In the genomic region with DNA sequence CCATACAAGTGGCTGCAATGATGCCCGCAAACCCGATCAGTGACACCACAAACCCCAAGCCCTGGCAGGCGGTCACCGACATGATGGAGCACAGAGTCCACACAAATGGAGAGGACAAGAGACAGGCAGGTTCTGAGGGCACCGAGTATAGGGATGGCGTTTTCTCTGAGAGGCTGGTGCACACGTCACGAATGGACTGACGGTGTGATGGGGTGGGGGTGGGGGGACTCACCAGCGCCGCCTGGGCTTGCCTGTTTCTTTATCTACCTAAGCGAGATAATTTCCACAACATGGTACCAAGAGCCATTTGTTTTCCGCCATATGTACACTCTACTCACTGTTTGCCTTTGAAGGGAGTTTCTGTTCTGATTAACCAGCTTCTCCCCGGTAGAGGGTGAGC, we compare ENCODE assay signal across 19 mouse cellular contexts. TPM values are rescaled to one million over a fixed set of nuclear protein-coding genes. Genes with fewer than 3 reads are reported as not detected.
"Had no signal": no experiment of that assay in that cellular context is flagged by ENCODE, and none has a peak within 500 bp of the region (broad histone marks: within the 10 kb centered on the region; RNA-seq: fewer than 3 reads in every experiment).

A gene (minus strand): TSS at position 134 of the 400 bp plus-strand sequence.

- H3K4me2 ChIP-seq: limb, embryonic 12.5 days; limb, embryonic 15.5 days; liver, embryonic 11.5 days; liver, embryonic 15.5 days; midbrain, embryonic 11.5 days had no signal

- H3K36me3 ChIP-seq: limb, embryonic 12.5 days; limb, embryonic 15.5 days; liver, embryonic 15.5 days had no signal

- H3K4me3 ChIP-seq: limb, embryonic 12.5 days; limb, embryonic 15.5 days; liver, embryonic 15.5 days had no signal

- ATAC-seq: intestine, postnatal 0 days had no signal

- H3K4me1 ChIP-seq: limb, embryonic 12.5 days; limb, embryonic 15.5 days; liver, embryonic 15.5 days had no signal

- H3K27me3 ChIP-seq: limb, embryonic 12.5 days; limb, embryonic 15.5 days; liver, embryonic 15.5 days had no signal

- H3K27ac ChIP-seq: kidney, postnatal 0 days; limb, embryonic 12.5 days; limb, embryonic 15.5 days; liver, embryonic 15.5 days had no signal

- DNase-seq: kidney, adult 2 months; kidney, postnatal 25 days; left cerebral cortex, postnatal 4 days; midbrain, embryonic 14.5 days; thymus, adult 2 months; thymus, postnatal 14 days; thymus, postnatal 4 days had no signal

- H3K9ac ChIP-seq: limb, embryonic 12.5 days; limb, embryonic 15.5 days; liver, embryonic 15.5 days had no signal

- H3K9me3 ChIP-seq: limb, embryonic 12.5 days; limb, embryonic 15.5 days; liver, embryonic 15.5 days had no signal

RNA-seq across cellular contexts. Expression of the gene that starts here (rescaled TPM):
- polyA plus RNA-seq: kidney, embryonic 14.5 days; kidney, postnatal 0 days; limb, embryonic 12.5 days; limb, embryonic 15.5 days; midbrain, embryonic 11.5 days; midbrain, embryonic 14.5 days; midbrain, postnatal 0 days; neural tube, embryonic 11.5 days; neural tube, embryonic 14.5 days; spleen, adult 2 months had no signal
